Mouse (Mus musculus) kidney, embryonic 15.5 days (tissue): Measurements from ENCODE around the gene Rag2. TPM values are rescaled to one million over a fixed set of nuclear protein-coding genes. Genes with fewer than 3 reads are reported as not detected.

Source experiments
- ATAC-seq: fragments of 200-750 bp; cut with Nextera tagmentation; replicated peaks from 2 replicates; pipeline ENCODE4 v1.8.0; 2017; ENCODE audit warnings: moderate TSS enrichment; ENCODE audit not compliant: low FRiP score
- H3K27ac ChIP-seq: fragments of 300-500 bp; sonication (generic); 2 replicates; pipeline ENCODE4 v1.5.1; 2015; ENCODE audit warnings: mild to moderate bottlenecking, inconsistent platforms
- H3K27me3 ChIP-seq: fragments of 300-500 bp; sonication (generic); 2 replicates; pipeline ENCODE4 v1.6.1; 2015; ENCODE audit warnings: inconsistent platforms
- H3K36me3 ChIP-seq: fragments of 300-500 bp; sonication (generic); 2 replicates; pipeline ENCODE4 v1.6.1; 2015; ENCODE audit warnings: inconsistent platforms
- H3K4me1 ChIP-seq: fragments of 300-500 bp; sonication (generic); 2 replicates; pipeline ENCODE4 v1.6.1; 2015; ENCODE audit warnings: inconsistent platforms
- H3K4me2 ChIP-seq: fragments of 300-500 bp; sonication (generic); 2 replicates; pipeline ENCODE4 v1.6.1; 2015; ENCODE audit warnings: moderate library complexity, mild to moderate bottlenecking, inconsistent platforms
- H3K4me3 ChIP-seq: fragments of 300-500 bp; sonication (generic); replicated peaks from 2 replicates; pipeline ENCODE4 v1.5.1; 2015; ENCODE audit warnings: mild to moderate bottlenecking, inconsistent platforms
- H3K9ac ChIP-seq: fragments of 300-500 bp; sonication (generic); 2 replicates; pipeline ENCODE4 v1.6.1; 2015; ENCODE audit warnings: mild to moderate bottlenecking, inconsistent platforms
- H3K9me3 ChIP-seq: fragments of 300-500 bp; sonication (generic); replicated peaks from 2 replicates; pipeline ENCODE4 v1.6.1; 2016; ENCODE audit warnings: inconsistent platforms
- WGBS: fragments of 180-500 bp; shearing (Covaris S2); methylation state at CpG from one replicate; pipeline ENCODE4 v1.1.7; 2015; ENCODE audit warnings: mixed read lengths; 5-methylcytosine and 5-hydroxymethylcytosine counted together
- polyA plus RNA-seq: library from polyadenylated mRNA; unstranded; fragments of >200 nt; fragmentation: Nextera tagmentation; extraction: Ambion mirVana; gene quantifications from 2 replicates; pipeline ENCODE4 v1.2.1, GENCODE M21; 2015

Rag2 gene
- polyA plus RNA-seq, 1 experiment from 2014 or later = 0.10 TPM

GRCm38 (mm10) chr2:101600703-101601102 is 23.8 kb upstream of the Rag2 start:
- Histone ChIP-seq H3K27ac (peak overlapping the region; percentile 72), H3K4me3 (no peak overlapping the region), H3K9ac (no peak overlapping the region), H3K36me3 (no peaks in the 10 kb centered on the region), H3K27me3 (no peaks in the 10 kb centered on the region), H3K4me2 (no peak overlapping the region), H3K9me3 (no peaks in the 10 kb centered on the region), H3K4me1 (peaks cover 20% of the 10 kb centered on the region)
- peak; percentile 53; the same call in 1 of the 2 replicates for ATAC-seq
- 19% methylated on average over 8 of the region's 8 CpGs for WGBS

- H3K9ac ChIP-seq = no peak overlapping the region
- 91% methylated on average over 1 of the region's 1 CpGs for WGBS
Observed at GRCm38 (mm10) chr2:101603099-101603498, 21.4 kb upstream of the Rag2 start.

GRCm38 (mm10) chr2:101608232-101608894 is 16.2 kb upstream of the Rag2 start:
- no peaks in the 10 kb centered on the region for H3K4me1 ChIP-seq
- H3K9me3 ChIP-seq = no peaks in the 10 kb centered on the region
- no peaks in the 10 kb centered on the region for H3K27me3 ChIP-seq
- ATAC-seq = no peak; the same call in 1 of the 2 replicates
- H3K4me2 ChIP-seq = no peak overlapping the region
- H3K27ac ChIP-seq = no peak overlapping the region
- no peak overlapping the region for H3K4me3 ChIP-seq
- H3K36me3 ChIP-seq = 0 out of 2 replicates have a peak, but pooled peaks cover 6% of the 10 kb centered on the region
- no peak overlapping the region for H3K9ac ChIP-seq
- 77% methylated on average over 7 of the region's 7 CpGs for WGBS

More at GRCm38 (mm10) chr2:101603099-101603498, 21.4 kb upstream of the Rag2 start:
- no peaks in the 10 kb centered on the region for H3K9me3 ChIP-seq
- H3K36me3 ChIP-seq = no peaks in the 10 kb centered on the region
- no peak overlapping the region for H3K27ac ChIP-seq
- H3K4me3 ChIP-seq = no peak overlapping the region
- no peak for ATAC-seq
- peaks cover 17% of the 10 kb centered on the region for H3K4me1 ChIP-seq
- H3K4me2 ChIP-seq = no peak overlapping the region
- H3K27me3 ChIP-seq = no peaks in the 10 kb centered on the region

- no peak overlapping the region for H3K4me3 ChIP-seq
- H3K36me3 ChIP-seq = 0 out of 2 replicates have a peak, but pooled peaks cover 6% of the 10 kb centered on the region
- ATAC-seq = no peak
- H3K4me1 ChIP-seq = 0 out of 2 replicates have a peak, but pooled peaks cover under 1% of the 10 kb centered on the region
- H3K9ac ChIP-seq = no peak overlapping the region
- no peaks in the 10 kb centered on the region for H3K27me3 ChIP-seq
- 91% methylated on average over 3 of the region's 3 CpGs for WGBS
- H3K27ac ChIP-seq = no peak overlapping the region
- no peak overlapping the region for H3K4me2 ChIP-seq
- H3K9me3 ChIP-seq = no peaks in the 10 kb centered on the region
Observed at GRCm38 (mm10) chr2:101610861-101611260, 13.7 kb upstream of the Rag2 start.

- no peak overlapping the region for H3K4me3 ChIP-seq
- H3K4me2 ChIP-seq = no peak overlapping the region
- no peak overlapping the region for H3K9ac ChIP-seq
- no peak overlapping the region for H3K27ac ChIP-seq
- H3K27me3 ChIP-seq = no peaks in the 10 kb centered on the region
- WGBS = 75% methylated on average over 10 of the region's 10 CpGs
- no peaks in the 10 kb centered on the region for H3K36me3 ChIP-seq
- ATAC-seq = no peak
- no peaks in the 10 kb centered on the region for H3K9me3 ChIP-seq
- H3K4me1 ChIP-seq = peaks cover 7% of the 10 kb centered on the region; the same call in 1 of the 2 replicates
Observed at GRCm38 (mm10) chr2:101615464-101616305, 8.8 kb upstream of the Rag2 start.

GRCm38 (mm10) chr2:101618373-101618772 is 6.1 kb upstream of the Rag2 start:
- Histone ChIP-seq H3K27ac (no peak overlapping the region), H3K4me3 (no peak overlapping the region), H3K9me3 (no peaks in the 10 kb centered on the region), H3K9ac (no peak overlapping the region), H3K4me1 (peaks cover 7% of the 10 kb centered on the region; the same call in 1 of the 2 replicates), H3K4me2 (no peak overlapping the region), H3K27me3 (no peaks in the 10 kb centered on the region), H3K36me3 (no peaks in the 10 kb centered on the region)
- ATAC-seq = no peak
- 82% methylated on average over 4 of the region's 4 CpGs for WGBS

GRCm38 (mm10) chr2:101620899-101621298 is 3.6 kb upstream of the Rag2 start:
- H3K4me3 ChIP-seq = no peak overlapping the region
- WGBS = 72% methylated on average over 3 of the region's 3 CpGs
- ATAC-seq = no peak
- no peaks in the 10 kb centered on the region for H3K36me3 ChIP-seq
- no peak overlapping the region for H3K9ac ChIP-seq
- no peaks in the 10 kb centered on the region for H3K9me3 ChIP-seq
- H3K27ac ChIP-seq = no peak overlapping the region
- peaks cover 10% of the 10 kb centered on the region; the same call in 1 of the 2 replicates for H3K4me1 ChIP-seq
- no peaks in the 10 kb centered on the region for H3K27me3 ChIP-seq
- H3K4me2 ChIP-seq = no peak overlapping the region

GRCm38 (mm10) chr2:101621611-101622010 is 2.9 kb upstream of the Rag2 start:
- H3K27ac ChIP-seq = no peak overlapping the region
- no peak overlapping the region for H3K4me3 ChIP-seq
- WGBS = 62% methylated on average over 7 of the region's 7 CpGs
- no peaks in the 10 kb centered on the region for H3K27me3 ChIP-seq
- H3K36me3 ChIP-seq = no peaks in the 10 kb centered on the region
- no peak overlapping the region for H3K9ac ChIP-seq
- peaks cover 9% of the 10 kb centered on the region; the same call in 1 of the 2 replicates for H3K4me1 ChIP-seq
- H3K9me3 ChIP-seq = no peaks in the 10 kb centered on the region
- no peak overlapping the region for H3K4me2 ChIP-seq
- ATAC-seq = no peak

GRCm38 (mm10) chr2:101623042-101623441 is 1.5 kb upstream of the Rag2 start:
- Histone ChIP-seq H3K9ac (no peak overlapping the region), H3K27me3 (no peaks in the 10 kb centered on the region)
- 89% methylated on average over 2 of the region's 2 CpGs for WGBS

GRCm38 (mm10) chr2:101624011-101624410 is 507 bp upstream of the Rag2 start:
- Histone ChIP-seq H3K27me3 (no peaks in the 10 kb centered on the region), H3K4me2 (no peak overlapping the region), H3K36me3 (no peaks in the 10 kb centered on the region), H3K4me1 (peaks cover 5% of the 10 kb centered on the region; the same call in 1 of the 2 replicates), H3K4me3 (no peak overlapping the region), H3K9me3 (no peaks in the 10 kb centered on the region), H3K9ac (no peak overlapping the region), H3K27ac (no peak overlapping the region)
- no peak for ATAC-seq
- WGBS = 30% methylated on average over 2 of the region's 2 CpGs

More at GRCm38 (mm10) chr2:101623042-101623441, 1.5 kb upstream of the Rag2 start:
- no peaks in the 10 kb centered on the region for H3K9me3 ChIP-seq
- H3K4me3 ChIP-seq = no peak overlapping the region
- ATAC-seq = no peak
- H3K4me2 ChIP-seq = no peak overlapping the region
- H3K36me3 ChIP-seq = no peaks in the 10 kb centered on the region
- peaks cover 5% of the 10 kb centered on the region; the same call in 1 of the 2 replicates for H3K4me1 ChIP-seq
- H3K27ac ChIP-seq = no peak overlapping the region

- Histone ChIP-seq H3K4me2 (no peak overlapping the region), H3K36me3 (no peaks in the 10 kb centered on the region), H3K4me3 (no peak overlapping the region), H3K27me3 (no peaks in the 10 kb centered on the region), H3K9ac (no peak overlapping the region), H3K9me3 (no peaks in the 10 kb centered on the region), H3K4me1 (peaks cover 10% of the 10 kb centered on the region; the same call in 1 of the 2 replicates), H3K27ac (no peak overlapping the region)
- ATAC-seq = no peak
Observed at GRCm38 (mm10) chr2:101627227-101627626, 2.7 kb downstream of the Rag2 start.
